Mouse (Mus musculus) liver, embryonic 11.5 days (tissue): ENCODE data around the gene Atg7. TPM values are rescaled to one million over a fixed set of nuclear protein-coding genes. Genes with fewer than 3 reads are reported as not detected.

ENCODE experiments used
- ATAC-seq: fragments of 200-750 bp; cut with Nextera tagmentation; replicated peaks from 2 replicates; pipeline ENCODE4 v1.8.0; 2017; ENCODE audit warnings: moderate number of reproducible peaks, mild to moderate bottlenecking, moderate TSS enrichment, moderate library complexity; ENCODE audit not compliant: low FRiP score
- DNase-seq: peaks from one replicate; pipeline ENCODE4 v3.0.0-alpha.2; 2017; ENCODE audit warnings: low spot score
- H3K27ac ChIP-seq: fragments of 300-500 bp; sonication (generic); 2 replicates; pipeline ENCODE4 v1.5.1; 2014; ENCODE audit warnings: mild to moderate bottlenecking, low read depth, low read length, control low read depth
- H3K27me3 ChIP-seq: fragments of 300-500 bp; sonication (generic); replicated peaks from 2 replicates; pipeline ENCODE4 v1.6.1; 2014; ENCODE audit warnings: low read length, mixed read lengths; ENCODE audit not compliant: control insufficient read depth, insufficient read depth
- H3K36me3 ChIP-seq: fragments of 300-500 bp; sonication (generic); 2 replicates; pipeline ENCODE4 v1.6.1; 2014; ENCODE audit warnings: mild to moderate bottlenecking, low read length, moderate library complexity, mixed read lengths; ENCODE audit not compliant: control insufficient read depth, insufficient read depth
- H3K4me1 ChIP-seq: fragments of 300-500 bp; sonication (generic); replicated peaks from 2 replicates; pipeline ENCODE4 v1.6.1; 2014; ENCODE audit warnings: low read length, mixed read lengths; ENCODE audit not compliant: control insufficient read depth, insufficient read depth
- H3K4me2 ChIP-seq: fragments of 300-500 bp; sonication (generic); 2 replicates; pipeline ENCODE4 v1.6.1; 2014; ENCODE audit warnings: mild to moderate bottlenecking, control low read depth, moderate library complexity
- H3K4me3 ChIP-seq: fragments of 300-500 bp; sonication (generic); 2 replicates; pipeline ENCODE4 v1.5.1; 2014; ENCODE audit warnings: low read depth, low read length, control low read depth
- H3K9ac ChIP-seq: fragments of 300-500 bp; sonication (generic); 2 replicates; pipeline ENCODE4 v1.6.1; 2014; ENCODE audit warnings: low read depth, low read length, control low read depth
- H3K9me3 ChIP-seq: fragments of 300-500 bp; sonication (generic); 2 replicates; pipeline ENCODE4 v1.6.1; 2016; ENCODE audit warnings: low read length, inconsistent platforms, mixed read lengths; ENCODE audit not compliant: control insufficient read depth
- WGBS: fragments of 180-500 bp; shearing (Covaris S2); extraction: QIAGEN DNeasy Blood & Tissue Kit; methylation state at CpG from one replicate; pipeline ENCODE4 v1.1.7; 2014; 5-methylcytosine and 5-hydroxymethylcytosine counted together
- polyA plus RNA-seq: library from polyadenylated mRNA; unstranded; fragments of >200 nt; fragmentation: Nextera tagmentation; extraction: Ambion mirVana; gene quantifications from 2 replicates; pipeline ENCODE4 v1.2.1, GENCODE M21; 2014

The Atg7 gene
- polyA plus RNA-seq, 1 experiment from 2014 or later, result 20.8 TPM

- Histone ChIP-seq H3K9ac (no peak overlapping the region), H3K4me3 (no peak overlapping the region), H3K27ac (no peak overlapping the region), H3K27me3 (no peaks in the 10 kb centered on the region), H3K9me3 (no peaks in the 10 kb centered on the region), H3K36me3 (no peaks in the 10 kb centered on the region), H3K4me2 (no peak overlapping the region), H3K4me1 (peaks cover 19% of the 10 kb centered on the region)
- WGBS, result 79% methylated on average over 6 of the region's 6 CpGs
- ATAC-seq, result no peak
- DNase-seq, result no peak
Observed at GRCm38 (mm10) chr6:114814199-114814881, 171.4 kb downstream of the Atg7 start.

GRCm38 (mm10) chr6:114814882-114815650, 172.2 kb downstream of the Atg7 start:
- Histone ChIP-seq H3K4me2 (no peak overlapping the region), H3K9me3 (no peaks in the 10 kb centered on the region), H3K27me3 (no peaks in the 10 kb centered on the region), H3K36me3 (no peaks in the 10 kb centered on the region), H3K4me3 (no peak overlapping the region), H3K9ac (no peak overlapping the region), H3K27ac (no peak overlapping the region), H3K4me1 (peaks cover 24% of the 10 kb centered on the region)
- ATAC-seq (no peak), DNase-seq (no peak)
- 94% methylated on average over 5 of the region's 5 CpGs for WGBS

DNA sequence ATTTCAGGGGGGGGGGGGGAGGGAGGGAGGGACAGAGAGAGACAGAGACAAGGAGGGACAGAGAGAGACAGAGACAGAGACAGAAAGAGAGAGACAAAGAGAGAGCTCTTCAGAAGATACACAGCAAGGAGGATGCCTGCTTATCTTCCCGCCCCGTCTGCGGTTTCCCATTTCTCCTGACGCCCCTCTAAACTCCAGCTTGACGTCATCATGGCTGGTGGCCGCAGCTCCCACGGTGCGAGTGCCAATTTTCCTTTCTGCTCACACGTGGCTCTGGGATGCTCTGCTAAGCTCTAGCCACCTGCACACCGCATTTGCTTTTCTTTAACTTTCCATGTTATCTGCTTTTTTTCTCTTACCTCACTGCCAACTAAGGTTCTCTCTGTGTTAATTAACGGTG, 175.1 kb downstream of the Atg7 start:
- peaks cover 28% of the 10 kb centered on the region for H3K4me1 ChIP-seq
- no peak overlapping the region for H3K9ac ChIP-seq
- no peak for DNase-seq
- no peaks in the 10 kb centered on the region for H3K27me3 ChIP-seq
- peak; percentile 64; the same call in 1 of the 2 replicates for ATAC-seq
- H3K9me3 ChIP-seq, result no peaks in the 10 kb centered on the region
- H3K36me3 ChIP-seq, result no peaks in the 10 kb centered on the region
- peak overlapping the region; percentile 43 for H3K4me2 ChIP-seq
- H3K4me3 ChIP-seq, result no peak overlapping the region
- no peak overlapping the region for H3K27ac ChIP-seq
- 15% methylated on average over 11 of the region's 11 CpGs for WGBS

DNA sequence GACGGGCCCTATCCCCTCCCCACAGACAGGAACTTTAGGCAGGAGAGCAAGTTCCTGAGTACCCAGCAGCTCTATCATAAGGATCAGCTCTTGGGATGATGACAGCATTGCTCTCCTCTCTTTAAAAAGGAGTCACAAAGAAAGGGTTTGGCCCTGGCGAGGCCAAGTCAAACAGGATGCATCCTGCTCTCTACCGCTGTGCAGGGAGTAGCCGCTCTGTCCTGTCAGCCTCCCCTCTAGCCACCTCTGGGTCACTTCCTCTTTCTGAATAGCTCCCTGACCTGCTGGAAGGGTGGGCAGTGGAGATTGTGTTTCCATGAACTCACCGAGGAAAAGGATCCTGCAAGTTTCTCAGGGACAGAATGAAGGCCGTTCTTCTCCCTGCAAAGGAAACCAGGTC, 175.6 kb downstream of the Atg7 start:
- Histone ChIP-seq H3K36me3 (no peaks in the 10 kb centered on the region), H3K4me1 (peaks cover 28% of the 10 kb centered on the region), H3K4me3 (no peak overlapping the region), H3K27me3 (no peaks in the 10 kb centered on the region), H3K9me3 (no peaks in the 10 kb centered on the region), H3K9ac (0 out of 2 replicates have a peak overlapping the region, but pooled peaks have one; percentile 30), H3K4me2 (peak overlapping the region; percentile 43), H3K27ac (no peak overlapping the region)
- ATAC-seq (0 out of 2 replicates have a peak, but pooled peaks have one; percentile 44), DNase-seq (no peak)
- 35% methylated on average over 6 of the region's 6 CpGs for WGBS

DNA sequence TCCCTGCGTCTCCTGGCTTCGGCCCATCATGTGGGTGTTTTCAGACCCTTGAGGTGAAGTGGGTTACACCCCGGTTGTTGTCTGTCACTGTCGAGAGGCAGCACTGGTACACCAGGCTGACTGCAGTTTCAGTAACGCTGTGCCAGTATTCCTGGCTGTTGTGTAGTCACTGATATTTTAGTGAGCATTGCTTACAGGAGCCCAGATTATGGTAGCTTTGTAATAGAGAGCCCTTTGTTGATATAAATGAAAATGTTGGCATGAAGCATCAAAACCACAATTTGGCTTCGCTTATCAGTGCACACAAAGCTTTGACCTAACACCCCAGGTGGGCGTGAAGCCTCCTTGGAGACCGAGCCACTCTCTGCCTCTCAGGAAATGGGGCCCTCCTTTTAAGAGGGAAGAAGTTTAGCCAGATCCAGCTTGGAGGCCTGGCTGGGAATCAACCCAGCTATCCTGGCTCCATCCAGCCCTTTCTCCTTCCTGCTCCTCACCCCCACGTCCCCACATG, 177.1 kb downstream of the Atg7 start:
- no peak overlapping the region for H3K4me3 ChIP-seq
- no peak overlapping the region for H3K27ac ChIP-seq
- H3K4me1 ChIP-seq, result peaks cover 28% of the 10 kb centered on the region
- H3K9me3 ChIP-seq, result no peaks in the 10 kb centered on the region
- 52% methylated on average over 9 of the region's 9 CpGs for WGBS
- no peaks in the 10 kb centered on the region for H3K27me3 ChIP-seq
- ATAC-seq (no peak), DNase-seq (no peak)
- no peaks in the 10 kb centered on the region for H3K36me3 ChIP-seq
- H3K9ac ChIP-seq, result no peak overlapping the region
- H3K4me2 ChIP-seq, result no peak overlapping the region

DNA sequence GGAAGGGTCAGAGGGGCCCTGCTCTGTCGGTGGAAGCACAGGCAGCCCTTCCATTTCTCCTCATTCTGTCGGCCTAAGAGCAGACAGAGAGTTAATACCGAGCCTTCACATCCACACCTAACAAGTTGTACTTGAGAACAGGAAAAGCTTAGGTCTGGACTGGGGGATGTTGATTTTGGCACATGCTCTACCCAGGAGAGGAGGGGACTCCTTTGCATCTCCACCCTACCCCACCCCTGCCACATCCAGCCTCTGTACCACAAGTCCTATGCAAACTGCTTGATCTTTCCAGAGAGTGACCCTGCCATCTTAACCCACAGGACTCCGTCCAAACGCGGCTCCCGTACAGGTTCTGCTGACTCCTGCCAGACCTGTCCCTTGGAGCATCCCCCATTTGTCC, 178.7 kb downstream of the Atg7 start:
- Histone ChIP-seq H3K4me1 (peaks cover 27% of the 10 kb centered on the region), H3K27ac (no peak overlapping the region), H3K4me2 (no peak overlapping the region), H3K4me3 (no peak overlapping the region), H3K9ac (no peak overlapping the region), H3K36me3 (no peaks in the 10 kb centered on the region), H3K9me3 (no peaks in the 10 kb centered on the region), H3K27me3 (no peaks in the 10 kb centered on the region)
- no peak for ATAC-seq
- no peak for DNase-seq
- WGBS, result 85% methylated on average over 7 of the region's 7 CpGs

- H3K36me3 ChIP-seq, result no peaks in the 10 kb centered on the region
- no peak overlapping the region for H3K4me2 ChIP-seq
- DNase-seq (no peak), ATAC-seq (no peak)
- no peak overlapping the region for H3K4me3 ChIP-seq
- no peaks in the 10 kb centered on the region for H3K27me3 ChIP-seq
- no peak overlapping the region for H3K27ac ChIP-seq
- 63% methylated on average over 2 of the region's 2 CpGs for WGBS
- H3K9me3 ChIP-seq, result no peaks in the 10 kb centered on the region
- H3K9ac ChIP-seq, result no peak overlapping the region
- H3K4me1 ChIP-seq, result no peaks in the 10 kb centered on the region
Observed at GRCm38 (mm10) chr6:114826889-114827288, 184.0 kb downstream of the Atg7 start.

- peaks cover 9% of the 10 kb centered on the region for H3K4me1 ChIP-seq
- no peak overlapping the region for H3K9ac ChIP-seq
- H3K4me3 ChIP-seq, result no peak overlapping the region
- no peaks in the 10 kb centered on the region for H3K9me3 ChIP-seq
- H3K36me3 ChIP-seq, result no peaks in the 10 kb centered on the region
- H3K27me3 ChIP-seq, result no peaks in the 10 kb centered on the region
- 80% methylated on average over 9 of the region's 9 CpGs for WGBS
- DNase-seq (no peak), ATAC-seq (no peak)
- H3K27ac ChIP-seq, result no peak overlapping the region
- H3K4me2 ChIP-seq, result no peak overlapping the region
Observed at GRCm38 (mm10) chr6:114829660-114830438, 187.0 kb downstream of the Atg7 start.
